Mouse (Mus musculus): ENCODE results near the gene Hbp1. TPM values are rescaled to one million over a fixed set of nuclear protein-coding genes. Genes with fewer than 3 reads are reported as not detected.

The Hbp1 gene
- polyA plus RNA-seq, 1 experiment, result 37.0 TPM

DNA sequence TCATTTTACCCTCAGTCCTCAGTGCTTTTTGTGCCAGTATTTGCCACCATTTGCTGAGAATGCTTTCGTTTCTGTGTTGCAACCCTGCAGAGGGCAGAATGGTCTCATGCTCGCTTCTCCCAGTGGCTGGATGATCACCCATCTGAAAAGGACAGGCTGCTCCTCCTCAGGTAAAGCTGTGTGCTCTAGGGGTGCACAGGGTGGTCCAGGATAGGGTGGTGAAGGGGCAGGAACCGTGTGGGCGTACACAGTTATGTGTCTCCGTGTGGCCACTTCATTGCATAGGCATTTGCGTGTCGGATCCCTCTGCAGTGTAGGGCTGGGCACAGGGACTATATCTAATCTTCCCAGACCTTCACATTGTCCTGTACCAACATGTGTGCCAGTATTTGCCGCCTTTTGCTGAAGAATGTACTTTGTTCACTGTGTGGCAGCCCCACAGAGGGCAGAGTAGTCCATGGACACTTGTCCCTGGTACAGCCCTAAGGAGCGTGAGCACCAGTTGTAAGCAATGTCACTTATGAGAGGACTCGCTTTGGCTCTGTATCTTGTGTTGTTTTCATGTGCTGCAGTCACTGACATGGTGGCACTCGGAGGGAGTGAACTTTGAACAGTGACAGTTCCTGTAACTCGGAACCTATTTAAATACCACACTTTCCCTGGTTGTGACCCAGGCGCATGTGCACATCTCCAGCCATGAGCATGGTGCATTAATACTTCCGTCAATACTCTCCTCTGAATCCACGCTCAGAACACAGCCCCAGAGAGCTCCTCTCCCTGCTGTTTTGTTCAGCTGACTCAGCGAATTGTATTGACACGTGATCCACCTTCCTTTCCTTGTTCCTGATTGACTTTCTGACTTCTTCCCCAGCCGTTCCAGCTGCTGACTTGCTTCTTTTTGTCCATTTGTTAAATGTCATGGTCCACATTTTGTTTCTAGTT is 29.6 kb downstream of the Hbp1 start:
- Histone ChIP-seq H3K36me3 (ENCODE audit: control insufficient read depth, insufficient read depth) (peaks cover 16% of the 10 kb centered on the region), H3K4me2 (ENCODE audit: low read depth) (no peak overlapping the region), H3ac (ENCODE audit: control insufficient read depth, insufficient read length) (no peak overlapping the region), H3K4me3 (no peak overlapping the region), H3K79me2 (ENCODE audit: control insufficient read depth, insufficient read depth) (no peaks in the 10 kb centered on the region), H3K27me3 (ENCODE audit: control insufficient read depth, insufficient read depth, insufficient read length) (no peaks in the 10 kb centered on the region)
- TF ChIP-seq MYOD1 (IDR thresholded peaks at IDR 0.05; ENCODE audit: control insufficient read depth in 1 of 3, insufficient read length in 2 of 3, low read depth in 2 of 3), result no peak
- no peak for TF ChIP-seq SRF (IDR thresholded peaks at IDR 0.05; ENCODE audit: control insufficient read depth, insufficient read length, low read depth)
- no peak for TF ChIP-seq USF1 (IDR thresholded peaks at IDR 0.05; ENCODE audit: low read depth)
- TF ChIP-seq MYOG (IDR thresholded peaks at IDR 0.05; ENCODE audit: control insufficient read depth in 1 of 3, insufficient read depth in 1 of 3, insufficient read length in 2 of 3, low read depth in 2 of 3), result no peak
- TF ChIP-seq REST (IDR thresholded peaks at IDR 0.05; ENCODE audit: insufficient read depth, insufficient read length), result no peak
- no peak for TF ChIP-seq TCF3 (IDR thresholded peaks at IDR 0.05; ENCODE audit: insufficient read length, low read depth)
- TF ChIP-seq POLR2AphosphoS2 (IDR thresholded peaks at IDR 0.05; ENCODE audit: insufficient read length, low read depth), result no peak
- TF ChIP-seq TCF12 (IDR thresholded peaks at IDR 0.05; ENCODE audit: insufficient read depth, poor library complexity, severe bottlenecking), result no peak
- no peak for TF ChIP-seq E2F4 (IDR thresholded peaks at IDR 0.05; ENCODE audit: insufficient read depth)
- no peak for TF ChIP-seq POLR2A (IDR thresholded peaks at IDR 0.05; ENCODE audit: insufficient read length, low read depth)

- Histone ChIP-seq H3K4me3 (no peak overlapping the region), H3K4me2 (ENCODE audit: low read depth) (no peak overlapping the region), H3ac (ENCODE audit: control insufficient read depth, insufficient read length) (no peak overlapping the region), H3K79me2 (ENCODE audit: control insufficient read depth, insufficient read depth) (no peaks in the 10 kb centered on the region), H3K36me3 (ENCODE audit: control insufficient read depth, insufficient read depth) (no peaks in the 10 kb centered on the region), H3K27me3 (ENCODE audit: control insufficient read depth, insufficient read depth, insufficient read length) (no peaks in the 10 kb centered on the region)
- TF ChIP-seq E2F4 (IDR thresholded peaks at IDR 0.05; ENCODE audit: insufficient read depth) (no peak), POLR2A (IDR thresholded peaks at IDR 0.05; ENCODE audit: insufficient read length, low read depth) (no peak), SRF (IDR thresholded peaks at IDR 0.05; ENCODE audit: control insufficient read depth, insufficient read length, low read depth) (no peak), TCF12 (IDR thresholded peaks at IDR 0.05; ENCODE audit: insufficient read depth, poor library complexity, severe bottlenecking) (no peak)
Observed at GRCm38 (mm10) chr12:31917245-31917644, 33.1 kb downstream of the Hbp1 start.

DNA sequence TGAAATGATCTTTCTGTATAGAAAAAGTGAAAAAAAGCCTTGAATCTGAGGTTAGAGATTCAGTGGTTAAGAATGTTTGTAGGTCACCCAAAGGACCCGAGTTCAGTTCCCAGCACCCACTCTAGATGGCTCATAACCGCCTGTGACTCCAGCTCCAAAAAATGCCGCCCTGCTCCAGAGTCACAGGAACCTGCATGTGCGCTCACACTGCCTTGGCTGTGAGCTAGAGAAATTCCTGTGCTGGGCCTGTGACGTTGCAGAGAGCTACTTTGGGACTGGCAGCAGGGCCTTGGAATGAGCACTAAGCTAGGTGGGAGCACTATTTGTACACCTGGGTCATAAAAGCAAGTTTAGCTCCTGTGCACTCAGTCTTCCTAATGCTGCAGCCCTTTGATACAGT is 33.6 kb downstream of the Hbp1 start:
- Histone ChIP-seq H3K79me2 (ENCODE audit: control insufficient read depth, insufficient read depth) (no peaks in the 10 kb centered on the region), H3K4me2 (ENCODE audit: low read depth) (no peak overlapping the region), H3K4me3 (no peak overlapping the region), H3K27me3 (ENCODE audit: control insufficient read depth, insufficient read depth, insufficient read length) (no peaks in the 10 kb centered on the region), H3ac (ENCODE audit: control insufficient read depth, insufficient read length) (no peak overlapping the region), H3K36me3 (ENCODE audit: control insufficient read depth, insufficient read depth) (no peaks in the 10 kb centered on the region)
- TF ChIP-seq SRF (IDR thresholded peaks at IDR 0.05; ENCODE audit: control insufficient read depth, insufficient read length, low read depth) (no peak), MYOD1 (IDR thresholded peaks at IDR 0.05; ENCODE audit: control insufficient read depth in 1 of 3, insufficient read length in 2 of 3, low read depth in 2 of 3) (no peak), TCF3 (IDR thresholded peaks at IDR 0.05; ENCODE audit: insufficient read length, low read depth) (no peak)

DNA sequence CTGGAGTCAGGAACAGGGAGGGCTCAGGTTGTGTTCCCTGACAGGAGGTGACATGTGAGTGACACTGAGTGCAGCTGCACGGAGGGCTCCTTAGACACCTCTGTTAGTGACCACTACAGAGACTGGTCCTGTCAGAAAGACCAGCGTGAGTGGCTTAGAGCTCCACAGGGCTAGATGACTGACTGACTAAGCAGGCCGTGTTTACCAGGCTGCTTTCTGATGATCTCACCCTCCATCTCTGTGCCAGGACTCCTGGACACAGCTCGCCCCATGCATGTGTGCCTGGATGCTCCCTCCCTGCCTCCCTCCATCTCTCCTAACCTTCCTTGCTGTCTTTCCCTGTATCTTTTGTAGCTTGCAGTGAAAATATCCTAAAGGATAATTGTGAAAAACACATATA is 36.7 kb downstream of the Hbp1 start:
- TF ChIP-seq REST (IDR thresholded peaks at IDR 0.05; ENCODE audit: insufficient read depth, insufficient read length) (no peak), POLR2A (IDR thresholded peaks at IDR 0.05; ENCODE audit: insufficient read length, low read depth) (no peak)
- no peak overlapping the region for H3ac ChIP-seq (ENCODE audit: control insufficient read depth, insufficient read length)
- no peaks in the 10 kb centered on the region for H3K27me3 ChIP-seq (ENCODE audit: control insufficient read depth, insufficient read depth, insufficient read length)

GRCm38 (mm10) chr12:31912966-31913551 is 37.3 kb downstream of the Hbp1 start:
- no peaks in the 10 kb centered on the region for H3K79me2 ChIP-seq (ENCODE audit: control insufficient read depth, insufficient read depth)
- no peaks in the 10 kb centered on the region for H3K27me3 ChIP-seq (ENCODE audit: control insufficient read depth, insufficient read depth, insufficient read length)
- H3K4me3 ChIP-seq, result no peak overlapping the region
- peak overlapping the region; percentile 21 for H3K4me2 ChIP-seq (ENCODE audit: low read depth)
- H3ac ChIP-seq (ENCODE audit: control insufficient read depth, insufficient read length), result no peak overlapping the region
- TF ChIP-seq POLR2AphosphoS2 (IDR thresholded peaks at IDR 0.05; ENCODE audit: insufficient read length, low read depth), result no peak
- no peak for TF ChIP-seq REST (IDR thresholded peaks at IDR 0.05; ENCODE audit: insufficient read depth, insufficient read length)
- TF ChIP-seq MYOG (IDR thresholded peaks at IDR 0.05; ENCODE audit: control insufficient read depth in 1 of 3, insufficient read depth in 1 of 3, insufficient read length in 2 of 3, low read depth in 2 of 3), result peak in 1 of 3 experiments; percentile 33
- TF ChIP-seq MAX (IDR thresholded peaks at IDR 0.05; ENCODE audit: low read depth), result no peak
- TF ChIP-seq TCF3 (IDR thresholded peaks at IDR 0.05; ENCODE audit: insufficient read length, low read depth), result no peak
- no peak for TF ChIP-seq POLR2A (IDR thresholded peaks at IDR 0.05; ENCODE audit: insufficient read length, low read depth)
- H3K36me3 ChIP-seq (ENCODE audit: control insufficient read depth, insufficient read depth), result no peaks in the 10 kb centered on the region

More for the DNA sequence above, 36.7 kb downstream of the Hbp1 start:
- H3K36me3 ChIP-seq (ENCODE audit: control insufficient read depth, insufficient read depth), result no peaks in the 10 kb centered on the region
- no peaks in the 10 kb centered on the region for H3K79me2 ChIP-seq (ENCODE audit: control insufficient read depth, insufficient read depth)
- no peak overlapping the region for H3K4me3 ChIP-seq
- peak overlapping the region; percentile 21 for H3K4me2 ChIP-seq (ENCODE audit: low read depth)
